Mouse (Mus musculus): Measurements from ENCODE around the gene Cmtm5.

DNA sequence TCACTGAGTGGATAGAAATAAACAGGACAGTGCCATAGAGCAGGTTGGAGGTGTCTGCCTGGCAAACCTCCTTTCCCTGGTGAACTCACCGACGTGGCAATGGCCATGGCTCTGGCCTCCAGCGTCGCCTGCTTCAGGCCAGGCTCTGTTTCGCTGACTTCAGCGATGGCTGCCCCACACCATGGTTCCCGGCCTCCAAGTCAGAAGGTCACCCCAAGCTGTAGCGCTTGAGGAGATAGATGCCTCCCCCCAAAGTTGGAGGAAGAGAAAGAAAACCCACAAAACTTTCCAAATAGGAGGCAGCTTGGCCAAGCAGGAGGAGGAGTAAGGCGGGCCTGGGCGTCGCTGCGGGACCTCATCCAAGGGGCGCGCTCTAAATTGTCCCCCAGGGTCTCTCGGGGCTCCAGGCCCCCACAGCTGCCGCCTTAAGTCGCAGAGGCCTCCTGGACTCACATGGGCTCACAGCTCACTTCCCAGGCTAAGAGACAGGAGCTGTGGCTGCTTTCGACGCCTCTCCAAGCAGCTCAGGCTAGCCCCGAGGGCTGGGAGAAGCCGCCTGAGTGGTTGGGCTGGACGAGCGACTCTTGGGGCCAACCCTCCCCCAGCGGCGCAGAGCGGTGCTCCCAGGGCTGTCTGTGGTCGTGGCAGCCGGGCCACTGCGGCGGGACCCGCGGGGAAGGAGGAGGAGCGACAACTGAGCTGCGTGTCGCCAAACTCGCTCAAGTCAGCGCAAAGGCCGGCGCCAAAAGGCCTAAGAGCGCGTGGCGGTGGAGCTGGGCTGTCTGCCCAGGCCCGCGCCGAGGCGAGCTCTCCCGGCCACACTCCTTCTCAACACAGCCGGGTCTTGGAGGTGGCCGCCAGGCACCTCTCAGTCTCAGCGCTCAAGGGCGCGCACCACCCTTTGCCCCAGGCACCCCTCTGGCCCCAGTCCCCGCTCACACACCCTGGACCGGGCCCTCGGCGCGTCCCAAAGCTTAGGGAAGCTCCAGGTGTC lies 10.4 kb upstream of the Cmtm5 start, which contains the start of gene Efs:
- TF ChIP-seq POLR2A (IDR thresholded peaks at IDR 0.05; ENCODE audit: insufficient read length, low read depth) (no peak), USF1 (IDR thresholded peaks at IDR 0.05; ENCODE audit: low read depth) (no peak), E2F4 (IDR thresholded peaks at IDR 0.05; ENCODE audit: insufficient read depth) (no peak), POLR2AphosphoS2 (IDR thresholded peaks at IDR 0.05; ENCODE audit: insufficient read length, low read depth) (no peak), MAX (IDR thresholded peaks at IDR 0.05; ENCODE audit: low read depth) (no peak), CEBPB (IDR thresholded peaks at IDR 0.05; ENCODE audit: insufficient read depth, poor library complexity, severe bottlenecking) (no peak), MYOG (IDR thresholded peaks at IDR 0.05; ENCODE audit: control insufficient read depth in 1 of 3, insufficient read depth in 1 of 3, insufficient read length in 2 of 3, low read depth in 2 of 3) (no peak), SRF (IDR thresholded peaks at IDR 0.05; ENCODE audit: control insufficient read depth, insufficient read length, low read depth) (no peak), REST (IDR thresholded peaks at IDR 0.05; ENCODE audit: insufficient read depth, insufficient read length) (no peak), TCF12 (IDR thresholded peaks at IDR 0.05; ENCODE audit: insufficient read depth, poor library complexity, severe bottlenecking) (no peak), MYOD1 (IDR thresholded peaks at IDR 0.05; ENCODE audit: control insufficient read depth in 1 of 3, insufficient read length in 2 of 3, low read depth in 2 of 3) (peak in 1 of 3 experiments; percentile 11), TCF3 (IDR thresholded peaks at IDR 0.05; ENCODE audit: insufficient read length, low read depth) (no peak)
